Mouse (Mus musculus) spleen, adult 12 weeks (tissue): Measurements from ENCODE around the gene Gys1.
"Not testable (repeated sequence)": the region's sequence is repeated elsewhere in the genome, so short reads cannot be mapped to it uniquely, and the experiment has no call there.

Source experiments
- DNase-seq: peaks from one replicate; pipeline ENCODE4 v3.0.0; 2022; ENCODE audit warnings: low spot score

Gys1 gene

GRCm38 (mm10) chr7:45434203-45435015 lies at the start of gene Gys1:
Gene Gys1 (plus strand): TSS chr7:45434844.
- peak; percentile 98 for DNase-seq

GRCm38 (mm10) chr7:45386077-45386476 lies 48.6 kb upstream of the Gys1 start:
- DNase-seq = no peak

GRCm38 (mm10) chr7:45395129-45395541 lies 39.5 kb upstream of the Gys1 start:
- no peak for DNase-seq

- peak; percentile 100 for DNase-seq
Observed at GRCm38 (mm10) chr7:45395578-45396336, 38.9 kb upstream of the Gys1 start, which contains the start of gene Snrnp70. Gene Snrnp70 (minus strand): TSS chr7:45395742.

GRCm38 (mm10) chr7:45396337-45396775 lies 38.3 kb upstream of the Gys1 start:
- DNase-seq = not testable (repeated sequence)

- no peak for DNase-seq
Observed at GRCm38 (mm10) chr7:45396787-45397186, 37.9 kb upstream of the Gys1 start.

GRCm38 (mm10) chr7:45401521-45402085 lies 33.0 kb upstream of the Gys1 start:
- DNase-seq = no peak

- DNase-seq = peak; percentile 36
Observed at GRCm38 (mm10) chr7:45403532-45404261, 30.9 kb upstream of the Gys1 start.

GRCm38 (mm10) chr7:45405091-45406075 lies 29.3 kb upstream of the Gys1 start, which contains the start of gene Kcna7:
Gene Kcna7 (plus strand): TSS chr7:45405653.
- DNase-seq = peak; percentile 50

- no peak for DNase-seq
Observed at GRCm38 (mm10) chr7:45406157-45407156, 28.2 kb upstream of the Gys1 start.

- no peak for DNase-seq
Observed at GRCm38 (mm10) chr7:45407836-45408235, 26.8 kb upstream of the Gys1 start.

GRCm38 (mm10) chr7:45408351-45408750 lies 26.3 kb upstream of the Gys1 start:
- DNase-seq = no peak

- no peak for DNase-seq
Observed at GRCm38 (mm10) chr7:45408949-45409348, 25.7 kb upstream of the Gys1 start.

GRCm38 (mm10) chr7:45409497-45410163 lies 25.0 kb upstream of the Gys1 start:
- DNase-seq = no peak

GRCm38 (mm10) chr7:45412421-45412820 lies 22.2 kb upstream of the Gys1 start:
- no peak for DNase-seq

- DNase-seq = no peak
Observed at GRCm38 (mm10) chr7:45413113-45413863, 21.4 kb upstream of the Gys1 start, which contains the start of gene Ntf5. Gene Ntf5 (plus strand): TSS chr7:45413695.

- DNase-seq = no peak
Observed at GRCm38 (mm10) chr7:45413864-45414739, 20.5 kb upstream of the Gys1 start.
